Mouse (Mus musculus): ENCODE data around the gene Gm5737. TPM values are rescaled to one million over a fixed set of nuclear protein-coding genes. Genes with fewer than 3 reads are reported as not detected.

Gm5737 gene
- total RNA-seq, 2 experiments from 2014 or later, result not detected

- ATAC-seq (replicated peaks; ENCODE audit: low FRiP score, low TSS enrichment, poor library complexity, severe bottlenecking), result no peak
These were observed 27.6 kb downstream of the Gm5737 start for GRCm38 (mm10) chr7:120839786-120840185.

- ATAC-seq (replicated peaks; ENCODE audit: low FRiP score, low TSS enrichment, poor library complexity, severe bottlenecking), result peak; percentile 91
These were observed 30.3 kb downstream of the Gm5737 start, which contains the start of gene Eef2k for GRCm38 (mm10) chr7:120842345-120843036. Gene Eef2k, plus strand, starts transcription at chr7:120842831.

GRCm38 (mm10) chr7:120843037-120843621, 31.0 kb downstream of the Gm5737 start:
- peak; percentile 82 for ATAC-seq (replicated peaks; ENCODE audit: low FRiP score, low TSS enrichment, poor library complexity, severe bottlenecking)

- ATAC-seq (replicated peaks; ENCODE audit: low FRiP score, low TSS enrichment, poor library complexity, severe bottlenecking), result no peak
These were observed 31.8 kb downstream of the Gm5737 start for GRCm38 (mm10) chr7:120843852-120844435.

- no peak for ATAC-seq (replicated peaks; ENCODE audit: low FRiP score, low TSS enrichment, poor library complexity, severe bottlenecking)
These were observed 32.5 kb downstream of the Gm5737 start for GRCm38 (mm10) chr7:120844689-120845088.

GRCm38 (mm10) chr7:120848831-120849512, 36.8 kb downstream of the Gm5737 start:
- ATAC-seq (replicated peaks; ENCODE audit: low FRiP score, low TSS enrichment, poor library complexity, severe bottlenecking), result no peak

GRCm38 (mm10) chr7:120850165-120850564, 38.0 kb downstream of the Gm5737 start:
- ATAC-seq (replicated peaks; ENCODE audit: low FRiP score, low TSS enrichment, poor library complexity, severe bottlenecking), result no peak

GRCm38 (mm10) chr7:120859854-120860253, 47.7 kb downstream of the Gm5737 start:
- ATAC-seq (replicated peaks; ENCODE audit: low FRiP score, low TSS enrichment, poor library complexity, severe bottlenecking), result no peak

GRCm38 (mm10) chr7:120860799-120861487, 48.8 kb downstream of the Gm5737 start:
- ATAC-seq (replicated peaks; ENCODE audit: low FRiP score, low TSS enrichment, poor library complexity, severe bottlenecking), result peak; percentile 5; the same call in 1 of the 2 replicates

GRCm38 (mm10) chr7:120861488-120862047, 49.4 kb downstream of the Gm5737 start:
- ATAC-seq (replicated peaks; ENCODE audit: low FRiP score, low TSS enrichment, poor library complexity, severe bottlenecking), result peak; percentile 61

GRCm38 (mm10) chr7:120862196-120862595, 50.0 kb downstream of the Gm5737 start:
- ATAC-seq (replicated peaks; ENCODE audit: low FRiP score, low TSS enrichment, poor library complexity, severe bottlenecking), result no peak

- ATAC-seq (replicated peaks; ENCODE audit: low FRiP score, low TSS enrichment, poor library complexity, severe bottlenecking), result no peak
These were observed 50.5 kb downstream of the Gm5737 start for GRCm38 (mm10) chr7:120862626-120863025.

- ATAC-seq (replicated peaks; ENCODE audit: low FRiP score, low TSS enrichment, poor library complexity, severe bottlenecking), result no peak
These were observed 51.3 kb downstream of the Gm5737 start for GRCm38 (mm10) chr7:120863476-120863875.

GRCm38 (mm10) chr7:120865100-120865499, 52.9 kb downstream of the Gm5737 start:
- peak; percentile 66 for ATAC-seq (replicated peaks; ENCODE audit: low FRiP score, low TSS enrichment, poor library complexity, severe bottlenecking)

GRCm38 (mm10) chr7:120865832-120866231, 53.7 kb downstream of the Gm5737 start:
- ATAC-seq (replicated peaks; ENCODE audit: low FRiP score, low TSS enrichment, poor library complexity, severe bottlenecking), result peak; percentile 68

- no peak for ATAC-seq (replicated peaks; ENCODE audit: low FRiP score, low TSS enrichment, poor library complexity, severe bottlenecking)
These were observed 54.5 kb downstream of the Gm5737 start for GRCm38 (mm10) chr7:120866684-120867083.

- ATAC-seq (replicated peaks; ENCODE audit: low FRiP score, low TSS enrichment, poor library complexity, severe bottlenecking), result no peak
These were observed 55.6 kb downstream of the Gm5737 start for GRCm38 (mm10) chr7:120867720-120868119.

GRCm38 (mm10) chr7:120869883-120870282, 57.7 kb downstream of the Gm5737 start:
- ATAC-seq (replicated peaks; ENCODE audit: low FRiP score, low TSS enrichment, poor library complexity, severe bottlenecking), result no peak

- no peak for ATAC-seq (replicated peaks; ENCODE audit: low FRiP score, low TSS enrichment, poor library complexity, severe bottlenecking)
These were observed 58.4 kb downstream of the Gm5737 start for GRCm38 (mm10) chr7:120870431-120871008.

All from megakaryocyte-erythroid progenitor cell, adult 5-6 weeks (primary cell).